ENCODE assay signal across 7 mouse cellular contexts in the genomic region with DNA sequence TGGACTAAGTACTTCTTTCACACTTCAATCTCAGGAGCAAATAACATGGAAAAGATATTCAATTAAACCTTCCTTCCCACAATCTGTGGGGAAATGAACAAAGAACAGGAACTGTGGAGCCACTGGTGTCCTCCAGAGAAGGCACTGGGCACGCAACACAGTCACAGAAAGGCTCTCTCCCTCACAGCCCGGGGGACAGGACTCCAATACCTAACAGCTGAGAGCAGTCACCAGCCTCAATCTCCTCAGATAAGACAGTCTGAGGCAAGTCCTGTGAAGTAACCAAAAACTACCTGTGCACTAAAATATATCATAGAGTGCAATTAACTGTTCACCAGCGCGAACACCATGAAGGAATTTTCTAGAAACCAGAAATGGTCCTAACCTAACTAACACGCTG. TPM values are rescaled to one million over a fixed set of nuclear protein-coding genes. Genes with fewer than 3 reads are reported as not detected.
A peak's percentile ranks its signal among the peaks of the same experiment; 100 is the strongest.
DNase-seq lines count a peak whose midpoint lies in the region; ATAC-seq and TF ChIP-seq lines count a peak whose summit lies in the region.

No protein-coding gene starts in this region.

- no peak overlapping the region for H3K9ac ChIP-seq in lung, embryonic 14.5 days
- H3K9ac ChIP-seq in heart, embryonic 12.5 days = peak overlapping the region; percentile 81
- no peak overlapping the region for H3K9ac ChIP-seq in limb, embryonic 12.5 days (replicated peaks)
- H3K9ac ChIP-seq in neural tube, embryonic 15.5 days (replicated peaks) = no peak overlapping the region; the same call in 1 of the 2 replicates

- no peaks in the 10 kb centered on the region for H3K36me3 ChIP-seq in lung, embryonic 14.5 days (ENCODE audit: insufficient read depth)
- H3K36me3 ChIP-seq in heart, embryonic 12.5 days = no peaks in the 10 kb centered on the region
- H3K36me3 ChIP-seq in limb, embryonic 12.5 days = no peaks in the 10 kb centered on the region
- no peaks in the 10 kb centered on the region for H3K36me3 ChIP-seq in neural tube, embryonic 15.5 days

- H3K9me3 ChIP-seq in lung, embryonic 14.5 days (ENCODE audit: low read depth, low read length) = no peaks in the 10 kb centered on the region
- H3K9me3 ChIP-seq in heart, embryonic 12.5 days (replicated peaks) = no peaks in the 10 kb centered on the region
- no peaks in the 10 kb centered on the region for H3K9me3 ChIP-seq in limb, embryonic 12.5 days
- H3K9me3 ChIP-seq in neural tube, embryonic 15.5 days (replicated peaks) = no peaks in the 10 kb centered on the region

- no peak for TF ChIP-seq CTCF in lung, embryonic 14.5 days (IDR thresholded peaks at IDR 0.05; ENCODE audit: low read depth)

- H3K27me3 ChIP-seq in lung, embryonic 14.5 days (ENCODE audit: insufficient read depth, low read length) = no peaks in the 10 kb centered on the region
- H3K27me3 ChIP-seq in heart, embryonic 12.5 days (replicated peaks) = no peaks in the 10 kb centered on the region
- peaks cover 30% of the 10 kb centered on the region for H3K27me3 ChIP-seq in limb, embryonic 12.5 days
- peaks cover 27% of the 10 kb centered on the region for H3K27me3 ChIP-seq in neural tube, embryonic 15.5 days (replicated peaks)

- ATAC-seq in lung, embryonic 14.5 days (ENCODE audit: insufficient read depth) = no peak
- no peak for ATAC-seq in heart, embryonic 12.5 days (ENCODE audit: insufficient number of reproducible peaks, low FRiP score)
- ATAC-seq in limb, embryonic 12.5 days (ENCODE audit: insufficient number of reproducible peaks, insufficient read depth, low FRiP score, low TSS enrichment, low read depth) = no peak
- no peak for ATAC-seq in neural tube, embryonic 15.5 days (ENCODE audit: low FRiP score)

- no peak for DNase-seq in lung, embryonic 14.5 days
- DNase-seq in lung, adult 18-20 months = no peak
- no peak for DNase-seq in urinary bladder, postnatal 10 days (ENCODE audit: low spot score)
- DNase-seq in layer of hippocampus, postnatal 10 days (ENCODE audit: low spot score in 2 of 2) = no peak

- no peak overlapping the region; the same call in 1 of the 2 replicates for H3K27ac ChIP-seq in lung, embryonic 14.5 days (ENCODE audit: low read depth)
- H3K27ac ChIP-seq in heart, embryonic 12.5 days (ENCODE audit: poor library complexity, severe bottlenecking) = peak overlapping the region; percentile 84
- H3K27ac ChIP-seq in limb, embryonic 12.5 days = no peak overlapping the region
- no peak overlapping the region for H3K27ac ChIP-seq in neural tube, embryonic 15.5 days (replicated peaks)

- H3K4me3 ChIP-seq in lung, embryonic 14.5 days (ENCODE audit: low read depth, low read length) = peak overlapping the region; percentile 70
- peak overlapping the region; percentile 68 for H3K4me3 ChIP-seq in heart, embryonic 12.5 days
- H3K4me3 ChIP-seq in limb, embryonic 12.5 days (replicated peaks) = no peak overlapping the region; the same call in 1 of the 2 replicates
- H3K4me3 ChIP-seq in neural tube, embryonic 15.5 days (replicated peaks) = peak overlapping the region; percentile 54; the same call in 1 of the 2 replicates

- H3K4me1 ChIP-seq in lung, embryonic 14.5 days (ENCODE audit: insufficient read depth) = peaks cover 4% of the 10 kb centered on the region; the same call in 1 of the 2 replicates
- H3K4me1 ChIP-seq in heart, embryonic 12.5 days (replicated peaks) = peaks cover 37% of the 10 kb centered on the region
- 0 out of 2 replicates have a peak, but pooled peaks cover 14% of the 10 kb centered on the region for H3K4me1 ChIP-seq in limb, embryonic 12.5 days (replicated peaks)
- H3K4me1 ChIP-seq in neural tube, embryonic 15.5 days = peaks cover 19% of the 10 kb centered on the region

- WGBS in lung, embryonic 14.5 days = 62% methylated on average over 5 of the region's 5 CpGs
- 42% methylated on average over 5 of the region's 5 CpGs for WGBS in heart, embryonic 12.5 days
- WGBS in limb, embryonic 12.5 days = 72% methylated on average over 5 of the region's 5 CpGs
- WGBS in neural tube, embryonic 15.5 days = 80% methylated on average over 5 of the region's 5 CpGs

- peak overlapping the region; percentile 96 for H3K4me2 ChIP-seq in lung, embryonic 14.5 days
- peak overlapping the region; percentile 81 for H3K4me2 ChIP-seq in heart, embryonic 12.5 days
- peak overlapping the region; percentile 96 for H3K4me2 ChIP-seq in limb, embryonic 12.5 days
- peak overlapping the region; percentile 100 for H3K4me2 ChIP-seq in neural tube, embryonic 15.5 days

RNA-seq across cellular contexts. Expression of a gene that starts 1.3 kb away (rescaled TPM):
- 12.8 and 13.1 TPM in 2 replicates for polyA plus RNA-seq in lung, embryonic 14.5 days (2014; fragmentation: Nextera tagmentation; extraction: Ambion mirVana)
- polyA plus RNA-seq in heart, embryonic 12.5 days (2016; fragmentation: Nextera tagmentation; extraction: Ambion mirVana) = 32.4 and 40.7 TPM in 2 replicates
- 7.0 and 7.7 TPM in 2 replicates for polyA plus RNA-seq in limb, embryonic 12.5 days (2016; fragmentation: Nextera tagmentation; extraction: Ambion mirVana)
- 9.0 and 13.2 TPM in 2 replicates for polyA plus RNA-seq in neural tube, embryonic 15.5 days (2015; fragmentation: Nextera tagmentation; extraction: Ambion mirVana)
- 10 to 100 TPM; 27.2 to 28.7 TPM for total RNA-seq in layer of hippocampus, postnatal 10 days (2021)
